Mouse (Mus musculus) embryonic facial prominence, embryonic 13.5 days (tissue): ENCODE data around the gene Tbc1d24. TPM values are rescaled to one million over a fixed set of nuclear protein-coding genes. Genes with fewer than 3 reads are reported as not detected.
A peak's percentile ranks its signal among the peaks of the same experiment; 100 is the strongest.
"Not testable (repeated sequence)": the region's sequence is repeated elsewhere in the genome, so short reads cannot be mapped to it uniquely, and the experiment has no call there.

ENCODE experiments used
- ATAC-seq: fragments of 200-750 bp; cut with Nextera tagmentation; 2 replicates; pipeline ENCODE4 v1.8.0; 2017; ENCODE audit warnings: low read depth; ENCODE audit not compliant: insufficient number of reproducible peaks, insufficient read depth, low FRiP score, low TSS enrichment
- H3K27ac ChIP-seq: fragments of 300-500 bp; sonication (generic); 2 replicates; pipeline ENCODE4 v1.5.1; 2015; ENCODE audit warnings: moderate library complexity, mild to moderate bottlenecking, inconsistent platforms
- H3K27me3 ChIP-seq: fragments of 300-500 bp; sonication (generic); 2 replicates; pipeline ENCODE4 v1.6.1; 2015; ENCODE audit warnings: mild to moderate bottlenecking, inconsistent platforms
- H3K36me3 ChIP-seq: fragments of 300-500 bp; sonication (generic); 2 replicates; pipeline ENCODE4 v1.6.1; 2015; ENCODE audit warnings: mild to moderate bottlenecking, inconsistent platforms
- H3K4me1 ChIP-seq: fragments of 300-500 bp; sonication (generic); 2 replicates; pipeline ENCODE4 v1.6.1; 2015; ENCODE audit warnings: inconsistent platforms
- H3K4me2 ChIP-seq: fragments of 300-500 bp; sonication (generic); 2 replicates; pipeline ENCODE4 v1.6.1; 2015; ENCODE audit warnings: moderate library complexity, mild to moderate bottlenecking, inconsistent platforms
- H3K4me3 ChIP-seq: fragments of 300-500 bp; sonication (generic); 2 replicates; pipeline ENCODE4 v1.5.1; 2015; ENCODE audit warnings: mild to moderate bottlenecking, inconsistent platforms
- H3K9ac ChIP-seq: fragments of 300-500 bp; sonication (generic); 2 replicates; pipeline ENCODE4 v1.6.1; 2015; ENCODE audit warnings: mild to moderate bottlenecking, inconsistent platforms
- H3K9me3 ChIP-seq: fragments of 300-500 bp; sonication (generic); 2 replicates; pipeline ENCODE4 v1.6.1; 2016; ENCODE audit warnings: inconsistent platforms
- WGBS: fragments of 180-500 bp; shearing (Covaris S2); methylation state at CpG from one replicate; pipeline ENCODE4 v1.1.7; 2015; ENCODE audit warnings: mixed read lengths; 5-methylcytosine and 5-hydroxymethylcytosine counted together
- microRNA-seq: library from miRNA; unstranded; fragments of <30 nt; microRNA quantifications from one replicate; pipeline ENCODE4, GENCODE M21; 2016
- polyA plus RNA-seq: library from polyadenylated mRNA; unstranded; fragments of >200 nt; fragmentation: Nextera tagmentation; extraction: Ambion mirVana; gene quantifications from 2 replicates; pipeline ENCODE4 v1.2.1, GENCODE M21; 2015

The Tbc1d24 gene
- polyA plus RNA-seq, 1 experiment from 2014 or later: 10.2 TPM

DNA sequence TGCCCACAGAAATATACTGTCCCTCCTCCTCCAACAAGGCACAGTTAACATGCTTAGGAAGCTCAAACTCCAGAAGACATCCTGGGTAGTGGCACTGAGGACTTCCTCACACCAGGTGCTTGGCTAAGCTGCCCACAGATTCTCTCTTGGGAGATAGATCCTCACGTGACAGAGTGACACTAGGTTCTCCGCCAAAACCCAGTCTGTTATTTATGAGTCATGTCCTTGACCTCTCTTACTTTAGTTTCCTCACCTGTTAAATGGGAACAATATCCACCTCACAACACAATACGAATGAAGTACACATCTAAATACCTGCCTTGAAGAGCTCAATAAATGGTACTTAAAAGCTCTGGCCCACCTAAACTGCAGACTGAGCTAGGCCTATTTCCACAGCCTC is 66.1 kb downstream of the Tbc1d24 start:
- Histone ChIP-seq H3K4me2 (no peak overlapping the region), H3K9me3 (no peaks in the 10 kb centered on the region), H3K4me1 (peaks cover 31% of the 10 kb centered on the region), H3K9ac (no peak overlapping the region), H3K27ac (no peak overlapping the region), H3K4me3 (no peak overlapping the region), H3K27me3 (no peaks in the 10 kb centered on the region), H3K36me3 (no peaks in the 10 kb centered on the region)
- no peak for ATAC-seq
- WGBS: 84% methylated on average over 3 of the region's 3 CpGs

DNA sequence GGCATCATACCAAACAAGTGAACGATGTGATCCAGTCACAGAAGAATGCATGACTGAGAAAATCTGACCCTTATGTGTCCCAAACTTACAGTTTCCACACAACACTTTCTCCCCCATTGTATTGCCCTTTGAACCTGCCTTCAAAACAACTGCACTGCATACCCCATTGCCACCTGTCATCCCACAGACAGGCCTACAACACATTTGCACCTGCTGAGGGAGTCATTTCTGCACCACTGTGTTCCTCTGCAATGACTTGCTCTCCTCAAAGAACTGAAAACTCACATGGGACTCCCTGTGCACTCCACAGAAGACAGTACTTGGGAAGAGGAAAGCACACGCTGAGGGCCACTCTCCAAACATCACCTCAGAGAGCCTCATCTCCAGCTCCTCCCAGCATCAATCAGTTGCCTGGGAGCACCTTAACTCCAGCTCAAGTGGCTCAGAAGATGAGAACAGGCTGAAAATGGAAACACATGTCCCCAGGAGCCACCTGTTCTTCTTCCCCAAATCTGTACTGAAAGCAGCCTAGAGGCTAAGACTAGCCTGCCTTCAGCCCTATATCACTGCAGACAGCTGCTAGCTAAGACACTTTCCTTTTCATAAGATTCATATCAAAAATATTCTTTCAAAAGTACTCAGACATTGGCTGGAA is 68.0 kb downstream of the Tbc1d24 start:
- WGBS: 55% methylated on average over 2 of the region's 2 CpGs
- no peaks in the 10 kb centered on the region for H3K36me3 ChIP-seq
- H3K4me2 ChIP-seq: no peak overlapping the region
- no peak for ATAC-seq
- H3K9me3 ChIP-seq: no peaks in the 10 kb centered on the region
- H3K27me3 ChIP-seq: no peaks in the 10 kb centered on the region
- peaks cover 31% of the 10 kb centered on the region for H3K4me1 ChIP-seq
- H3K9ac ChIP-seq: no peak overlapping the region
- H3K4me3 ChIP-seq: no peak overlapping the region
- H3K27ac ChIP-seq: no peak overlapping the region

DNA sequence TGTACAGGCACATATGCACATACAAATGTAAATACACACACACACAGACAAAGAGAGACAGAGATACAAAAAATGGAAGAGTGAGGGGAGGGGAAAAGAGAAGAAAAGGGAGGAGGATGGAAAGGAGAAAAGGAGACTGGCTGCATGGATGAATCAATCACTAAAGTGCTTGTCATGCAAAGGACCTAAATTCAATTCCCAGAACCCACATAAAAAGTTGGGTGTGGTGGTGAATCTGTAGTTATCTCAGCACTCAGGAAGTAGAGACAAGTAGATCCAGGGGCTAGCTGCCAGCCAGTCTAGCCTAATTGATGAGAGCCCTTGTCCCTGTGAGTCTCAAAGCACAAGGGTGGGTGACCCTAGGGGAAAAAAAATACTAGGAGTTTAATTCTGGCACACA is 71.3 kb downstream of the Tbc1d24 start:
- Histone ChIP-seq H3K27me3 (no peaks in the 10 kb centered on the region), H3K4me2 (no peak overlapping the region), H3K36me3 (no peaks in the 10 kb centered on the region), H3K4me3 (no peak overlapping the region), H3K27ac (no peak overlapping the region), H3K9me3 (no peaks in the 10 kb centered on the region), H3K9ac (no peak overlapping the region), H3K4me1 (peaks cover 20% of the 10 kb centered on the region)
- ATAC-seq: no peak

DNA sequence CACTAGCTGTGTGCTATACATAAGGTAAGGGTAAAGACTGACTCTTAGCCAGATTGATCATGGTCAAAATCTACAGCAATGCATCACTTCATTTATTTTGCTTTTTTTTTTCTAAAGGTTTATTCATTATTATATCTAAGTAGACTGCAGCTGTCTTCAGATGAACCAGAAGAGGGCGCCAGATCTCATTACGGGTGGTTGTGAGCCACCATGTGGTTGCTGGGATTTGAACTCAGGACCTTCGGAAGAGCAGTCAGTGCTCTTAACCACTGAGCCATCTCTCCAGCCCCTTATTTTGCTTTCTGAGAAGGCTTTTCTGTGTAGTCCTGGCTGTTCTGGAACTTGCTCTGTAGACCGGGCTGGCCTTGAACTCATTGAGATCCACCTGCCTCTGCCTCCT is 72.4 kb downstream of the Tbc1d24 start:
- WGBS: 86% methylated on average over 4 of the region's 4 CpGs
- H3K27ac ChIP-seq, H3K4me3 ChIP-seq, H3K9me3 ChIP-seq, H3K36me3 ChIP-seq, ATAC-seq, H3K4me2 ChIP-seq, H3K9ac ChIP-seq, H3K27me3 ChIP-seq: not testable (repeated sequence)
- H3K4me1 ChIP-seq: peaks cover 19% of the 10 kb centered on the region

DNA sequence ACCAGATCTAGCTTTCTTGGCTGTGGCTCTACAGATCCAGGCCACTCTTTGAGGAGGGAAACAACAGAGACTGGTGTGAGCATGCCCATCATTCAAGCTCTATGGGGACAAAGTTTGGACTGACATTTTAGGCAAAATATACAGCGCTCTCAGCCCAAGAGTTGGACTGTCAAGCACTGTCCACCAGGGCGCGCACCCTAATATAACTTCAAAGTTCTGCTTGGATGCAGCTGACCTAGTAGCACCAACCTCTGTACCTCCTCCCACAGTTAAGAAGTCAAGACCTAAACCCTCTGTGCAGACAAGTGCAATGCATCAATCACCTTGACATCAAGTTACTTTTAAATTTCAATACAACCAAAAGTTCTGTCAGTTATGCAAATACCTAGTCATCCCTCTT is 73.8 kb downstream of the Tbc1d24 start:
- peaks cover 11% of the 10 kb centered on the region for H3K4me1 ChIP-seq
- no peaks in the 10 kb centered on the region for H3K9me3 ChIP-seq
- no peaks in the 10 kb centered on the region for H3K27me3 ChIP-seq
- no peak overlapping the region for H3K27ac ChIP-seq
- H3K4me3 ChIP-seq: no peak overlapping the region
- WGBS: 92% methylated on average over 3 of the region's 3 CpGs
- H3K36me3 ChIP-seq: no peaks in the 10 kb centered on the region
- ATAC-seq: no peak
- H3K9ac ChIP-seq: no peak overlapping the region
- H3K4me2 ChIP-seq: no peak overlapping the region

DNA sequence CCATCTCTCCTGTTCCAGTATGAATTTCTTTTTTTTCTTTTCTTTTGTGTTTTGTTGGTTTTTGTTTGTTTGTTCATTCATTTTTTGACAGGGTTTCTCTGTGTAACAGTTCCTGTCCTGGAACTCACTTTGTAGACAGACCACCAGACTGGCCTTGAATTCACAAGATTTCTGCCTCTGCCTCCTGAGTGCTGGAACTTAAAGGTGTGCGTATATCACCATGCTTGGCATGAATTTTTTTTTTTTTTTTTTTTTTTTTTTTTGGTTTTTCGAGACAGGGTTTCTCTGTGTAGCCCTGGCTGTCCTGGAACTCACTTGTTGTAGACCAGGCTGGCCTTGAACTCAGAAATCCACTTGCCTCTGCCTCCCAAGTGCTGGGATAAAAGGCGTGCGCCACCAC is 76.1 kb downstream of the Tbc1d24 start:
- H3K4me3 ChIP-seq, ATAC-seq, H3K27me3 ChIP-seq, H3K27ac ChIP-seq, H3K9me3 ChIP-seq, H3K9ac ChIP-seq, H3K4me2 ChIP-seq, H3K36me3 ChIP-seq: not testable (repeated sequence)
- H3K4me1 ChIP-seq: peaks cover 11% of the 10 kb centered on the region
- WGBS: 93% methylated on average over 4 of the region's 4 CpGs

DNA sequence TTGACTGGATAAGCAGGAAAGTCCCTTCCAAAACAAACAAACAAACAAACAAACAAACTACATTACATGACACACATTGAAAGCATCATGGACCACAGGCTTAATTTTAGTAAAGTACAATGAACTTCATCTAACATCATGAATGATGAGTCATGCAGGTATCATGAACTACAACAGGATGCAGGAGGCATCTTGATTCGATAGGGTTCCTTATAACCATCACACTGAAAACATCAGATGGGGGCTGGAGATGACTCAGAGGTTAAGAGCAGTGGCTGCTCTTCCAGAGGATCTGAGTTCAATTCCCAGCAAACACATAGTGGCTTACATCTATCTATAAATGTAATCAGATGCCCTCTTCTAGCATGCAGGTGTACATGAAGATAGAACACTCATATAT is 77.8 kb downstream of the Tbc1d24 start:
- no peaks in the 10 kb centered on the region for H3K27me3 ChIP-seq
- WGBS: 90% methylated on average over 1 of the region's 1 CpGs
- no peaks in the 10 kb centered on the region for H3K36me3 ChIP-seq
- no peak overlapping the region for H3K4me3 ChIP-seq
- no peaks in the 10 kb centered on the region for H3K9me3 ChIP-seq
- ATAC-seq: no peak
- H3K4me2 ChIP-seq: no peak overlapping the region
- peaks cover 11% of the 10 kb centered on the region for H3K4me1 ChIP-seq
- H3K9ac ChIP-seq: no peak overlapping the region
- no peak overlapping the region for H3K27ac ChIP-seq

DNA sequence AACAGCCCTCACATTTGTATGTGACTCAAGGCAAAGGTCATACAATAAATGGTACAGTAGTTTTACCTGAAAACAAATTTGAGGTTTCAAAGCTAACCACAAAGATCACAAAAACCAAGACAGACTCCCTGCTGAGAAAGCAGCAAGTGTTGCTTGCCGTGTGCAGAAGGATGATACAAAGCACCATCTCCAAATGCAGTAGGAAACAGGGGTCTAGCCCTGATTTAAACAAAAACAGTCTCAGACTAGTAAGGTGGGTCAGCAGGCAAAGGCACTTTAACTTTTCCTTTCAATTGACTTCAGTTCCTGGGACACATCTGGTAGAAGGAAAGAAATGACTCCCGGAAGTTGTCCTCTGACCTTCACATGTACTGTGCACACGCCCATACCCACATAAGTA is 78.6 kb downstream of the Tbc1d24 start:
- Histone ChIP-seq H3K36me3 (no peaks in the 10 kb centered on the region), H3K4me1 (peaks cover 11% of the 10 kb centered on the region), H3K9ac (no peak overlapping the region), H3K27me3 (no peaks in the 10 kb centered on the region), H3K27ac (no peak overlapping the region), H3K9me3 (no peaks in the 10 kb centered on the region), H3K4me3 (no peak overlapping the region), H3K4me2 (no peak overlapping the region)
- 75% methylated on average over 3 of the region's 3 CpGs for WGBS
- no peak for ATAC-seq

Small RNAs within 50 kb of the gene (microRNA-seq; reads per million reads assigned to microRNA genes)
- gene Mir5134 (3.1 reads per million, percentile 11 among the genes with 10 or more reads in this experiment), gene Mir6965 (1.1 reads per million)

Other genes with a start within 250 kb of the Tbc1d24 start
- 0.18 TPM in 1 of 2 replicates, not detected in the other for gene Prss30, start 225.0 kb downstream of the Tbc1d24 start, polyA plus RNA-seq
- 2.2 and 2.5 TPM in 2 replicates for gene Prss22, start 207.5 kb downstream of the Tbc1d24 start, polyA plus RNA-seq
- gene Prss27, start 167.4 kb downstream of the Tbc1d24 start, polyA plus RNA-seq: 0.28 and 0.38 TPM in 2 replicates
- 69.1 and 78.9 TPM in 2 replicates for gene Kctd5, start 132.1 kb downstream of the Tbc1d24 start, polyA plus RNA-seq
- gene Pdpk1, start 54.6 kb downstream of the Tbc1d24 start, polyA plus RNA-seq: 35.8 and 37.8 TPM in 2 replicates
- 34.1 and 41.4 TPM in 2 replicates for gene Amdhd2, start 41.8 kb downstream of the Tbc1d24 start, polyA plus RNA-seq
- 420 and 448 TPM in 2 replicates for gene Atp6v0c, start 35.9 kb downstream of the Tbc1d24 start, polyA plus RNA-seq
- 13.0 and 14.0 TPM in 2 replicates for gene Ntn3, start 4.0 kb upstream of the Tbc1d24 start, polyA plus RNA-seq
- gene Tedc2, start 15.3 kb upstream of the Tbc1d24 start, polyA plus RNA-seq: 15.7 and 16.3 TPM in 2 replicates
- gene Ccnf, start 45.9 kb upstream of the Tbc1d24 start, polyA plus RNA-seq: 61.9 and 63.1 TPM in 2 replicates
- not detected in 2 replicates for gene Abca17, start 145.5 kb upstream of the Tbc1d24 start, polyA plus RNA-seq
- 5.3 and 6.5 TPM in 2 replicates for gene Abca3, start 146.4 kb upstream of the Tbc1d24 start, polyA plus RNA-seq
- 296 and 317 TPM in 2 replicates for gene Rnps1, start 209.0 kb upstream of the Tbc1d24 start, polyA plus RNA-seq
- gene Eci1, start 221.1 kb upstream of the Tbc1d24 start, polyA plus RNA-seq: 70.6 and 78.0 TPM in 2 replicates
- 3.5 and 5.5 TPM in 2 replicates for gene Dnase1l2, start 237.5 kb upstream of the Tbc1d24 start, polyA plus RNA-seq